Mouse (Mus musculus): ENCODE data around the gene Sh3bp5. TPM values are rescaled to one million over a fixed set of nuclear protein-coding genes. Genes with fewer than 3 reads are reported as not detected.

Sh3bp5 gene
- polyA plus RNA-seq, 1 experiment from 2014 or later, result 26.7 TPM

DNA sequence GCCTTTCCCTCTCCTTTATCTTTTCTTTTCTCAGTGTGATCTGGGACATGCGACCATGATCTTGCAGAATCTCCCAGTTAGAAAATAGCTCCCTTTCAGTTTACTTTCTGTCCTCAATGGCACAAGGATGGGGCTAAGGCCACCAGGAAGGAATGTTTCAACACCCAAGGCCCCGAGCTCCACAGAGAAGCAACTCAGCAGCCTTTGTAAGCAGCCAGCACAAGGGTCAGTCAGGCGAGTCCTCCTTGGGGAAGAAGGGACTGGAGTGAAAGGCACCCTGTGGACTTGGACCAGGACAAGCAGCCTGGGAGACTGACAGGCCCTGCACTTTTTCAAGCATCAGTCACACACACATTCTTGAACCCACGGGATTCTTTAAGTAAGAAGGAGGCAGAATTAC is 16.6 kb downstream of the Sh3bp5 start:
- Histone ChIP-seq H3K36me3 (ENCODE audit: control insufficient read depth, insufficient read depth, low read length) (no peaks in the 10 kb centered on the region), H3K9ac (ENCODE audit: low read length) (no peak overlapping the region), H3K27ac (replicated peaks; ENCODE audit: low read depth, low read length) (no peak overlapping the region), H3K4me1 (ENCODE audit: control insufficient read depth, insufficient read depth, low read length) (peaks cover 2% of the 10 kb centered on the region; the same call in 1 of the 2 replicates), H3K4me3 (ENCODE audit: low read depth, low read length) (no peak overlapping the region), H3K27me3 (ENCODE audit: control insufficient read depth, insufficient read depth, low read length) (no peaks in the 10 kb centered on the region), H3K9me3 (ENCODE audit: control insufficient read depth, low read length) (no peaks in the 10 kb centered on the region), H3K4me2 (ENCODE audit: low read depth, severe bottlenecking) (no peak overlapping the region)
- ATAC-seq (ENCODE audit: insufficient number of reproducible peaks, low FRiP score, low TSS enrichment, low read depth) (no peak), DNase-seq (ENCODE audit: low spot score) (no peak)
- WGBS, result 57% methylated on average over 4 of the region's 4 CpGs

DNA sequence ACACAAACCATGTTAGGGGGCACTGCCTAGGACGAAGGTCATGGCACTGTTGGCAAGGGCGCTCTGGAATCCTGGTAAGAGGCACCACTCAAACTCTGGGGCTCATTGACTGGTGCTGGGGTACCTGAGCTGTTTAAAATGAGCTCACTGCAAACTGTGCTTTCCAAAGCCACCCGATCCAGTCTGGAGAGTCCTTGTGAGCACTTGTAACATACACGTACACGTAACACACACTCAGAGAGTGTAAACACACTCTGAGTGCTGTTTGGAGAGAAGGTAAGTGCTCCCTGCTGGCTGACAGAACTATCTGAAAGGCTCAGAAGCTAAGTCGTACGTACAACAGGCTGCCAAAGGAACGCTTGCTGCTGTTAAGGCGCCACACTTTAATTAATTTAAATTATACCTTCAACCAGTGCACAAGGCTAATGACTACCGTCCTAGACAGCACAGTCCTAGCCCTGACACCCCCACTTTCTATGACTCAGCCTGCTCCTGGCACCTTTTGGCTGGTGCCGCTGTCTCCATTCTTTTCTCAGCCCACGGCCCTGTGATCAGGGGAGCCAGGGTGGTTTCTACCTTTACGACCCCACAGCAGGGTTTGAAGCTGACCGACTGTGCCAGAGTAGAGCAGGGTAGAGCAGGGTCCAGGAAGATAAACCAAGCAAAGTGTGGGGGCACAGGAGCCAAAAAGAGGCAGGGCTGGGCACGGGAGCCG is 18.9 kb downstream of the Sh3bp5 start:
- Histone ChIP-seq H3K4me1 (ENCODE audit: control insufficient read depth, insufficient read depth, low read length) (peaks cover 2% of the 10 kb centered on the region), H3K27me3 (ENCODE audit: control insufficient read depth, insufficient read depth, low read length) (no peaks in the 10 kb centered on the region), H3K9ac (ENCODE audit: low read length) (no peak overlapping the region), H3K9me3 (ENCODE audit: control insufficient read depth, low read length) (no peaks in the 10 kb centered on the region), H3K27ac (replicated peaks; ENCODE audit: low read depth, low read length) (no peak overlapping the region), H3K36me3 (ENCODE audit: control insufficient read depth, insufficient read depth, low read length) (no peaks in the 10 kb centered on the region), H3K4me2 (ENCODE audit: low read depth, severe bottlenecking) (no peak overlapping the region), H3K4me3 (ENCODE audit: low read depth, low read length) (no peak overlapping the region)
- WGBS, result 67% methylated on average over 16 of the region's 16 CpGs
- DNase-seq (ENCODE audit: low spot score) (no peak), ATAC-seq (ENCODE audit: insufficient number of reproducible peaks, low FRiP score, low TSS enrichment, low read depth) (no peak)

DNA sequence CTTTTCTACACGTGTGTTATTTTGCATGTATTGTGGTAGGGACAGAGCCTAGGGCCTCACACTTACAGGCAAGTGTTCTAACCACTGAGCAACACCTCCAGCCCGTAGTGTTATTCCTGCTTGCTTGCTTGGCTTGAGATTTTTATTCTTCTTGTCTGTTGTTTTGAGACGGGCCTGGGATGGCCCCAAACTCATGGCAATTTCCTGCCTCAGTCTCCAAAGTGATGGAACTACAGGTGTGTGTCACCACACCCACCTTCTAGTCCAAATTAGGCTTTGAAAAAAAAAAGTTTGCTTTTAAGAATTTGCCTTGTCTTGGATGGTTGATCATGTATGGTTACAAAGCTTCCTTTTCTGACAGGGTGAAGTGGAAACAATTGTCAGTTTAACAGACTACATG is 19.5 kb downstream of the Sh3bp5 start:
- 76% methylated on average over 3 of the region's 3 CpGs for WGBS
- Histone ChIP-seq H3K4me1 (ENCODE audit: control insufficient read depth, insufficient read depth, low read length) (peaks cover 2% of the 10 kb centered on the region), H3K36me3 (ENCODE audit: control insufficient read depth, insufficient read depth, low read length) (no peaks in the 10 kb centered on the region), H3K27me3 (ENCODE audit: control insufficient read depth, insufficient read depth, low read length) (no peaks in the 10 kb centered on the region), H3K9me3 (ENCODE audit: control insufficient read depth, low read length) (no peaks in the 10 kb centered on the region), H3K27ac (replicated peaks; ENCODE audit: low read depth, low read length) (no peak overlapping the region), H3K4me2 (ENCODE audit: low read depth, severe bottlenecking) (no peak overlapping the region), H3K9ac (ENCODE audit: low read length) (no peak overlapping the region), H3K4me3 (ENCODE audit: low read depth, low read length) (no peak overlapping the region)
- ATAC-seq (ENCODE audit: insufficient number of reproducible peaks, low FRiP score, low TSS enrichment, low read depth) (no peak), DNase-seq (ENCODE audit: low spot score) (no peak)

DNA sequence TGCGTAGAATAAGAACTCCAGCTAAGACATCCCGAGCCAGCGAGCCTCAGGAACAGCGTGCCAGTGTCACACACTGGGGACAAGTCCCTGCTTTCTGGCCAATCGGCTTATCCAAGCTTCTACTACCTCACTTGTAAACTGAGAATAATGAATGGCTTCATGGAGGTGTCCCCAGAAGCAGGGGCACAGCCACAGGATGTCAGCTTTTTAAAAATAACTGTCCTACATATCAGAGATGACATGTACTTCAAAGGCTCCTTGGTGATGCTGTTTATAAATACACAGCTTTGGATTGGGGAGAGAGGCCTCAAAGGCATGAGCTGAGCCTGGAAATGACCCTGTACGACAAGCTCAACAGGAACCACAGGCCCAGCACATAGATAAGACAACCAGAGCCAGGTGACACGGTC is 20.9 kb downstream of the Sh3bp5 start:
- Histone ChIP-seq H3K27ac (replicated peaks; ENCODE audit: low read depth, low read length) (no peak overlapping the region), H3K27me3 (ENCODE audit: control insufficient read depth, insufficient read depth, low read length) (no peaks in the 10 kb centered on the region), H3K36me3 (ENCODE audit: control insufficient read depth, insufficient read depth, low read length) (no peaks in the 10 kb centered on the region), H3K9me3 (ENCODE audit: control insufficient read depth, low read length) (no peaks in the 10 kb centered on the region), H3K4me3 (ENCODE audit: low read depth, low read length) (no peak overlapping the region), H3K9ac (ENCODE audit: low read length) (no peak overlapping the region), H3K4me2 (ENCODE audit: low read depth, severe bottlenecking) (no peak overlapping the region), H3K4me1 (ENCODE audit: control insufficient read depth, insufficient read depth, low read length) (peaks cover 2% of the 10 kb centered on the region)
- 57% methylated on average over 7 of the region's 7 CpGs for WGBS
- ATAC-seq (ENCODE audit: insufficient number of reproducible peaks, low FRiP score, low TSS enrichment, low read depth) (no peak), DNase-seq (ENCODE audit: low spot score) (no peak)

DNA sequence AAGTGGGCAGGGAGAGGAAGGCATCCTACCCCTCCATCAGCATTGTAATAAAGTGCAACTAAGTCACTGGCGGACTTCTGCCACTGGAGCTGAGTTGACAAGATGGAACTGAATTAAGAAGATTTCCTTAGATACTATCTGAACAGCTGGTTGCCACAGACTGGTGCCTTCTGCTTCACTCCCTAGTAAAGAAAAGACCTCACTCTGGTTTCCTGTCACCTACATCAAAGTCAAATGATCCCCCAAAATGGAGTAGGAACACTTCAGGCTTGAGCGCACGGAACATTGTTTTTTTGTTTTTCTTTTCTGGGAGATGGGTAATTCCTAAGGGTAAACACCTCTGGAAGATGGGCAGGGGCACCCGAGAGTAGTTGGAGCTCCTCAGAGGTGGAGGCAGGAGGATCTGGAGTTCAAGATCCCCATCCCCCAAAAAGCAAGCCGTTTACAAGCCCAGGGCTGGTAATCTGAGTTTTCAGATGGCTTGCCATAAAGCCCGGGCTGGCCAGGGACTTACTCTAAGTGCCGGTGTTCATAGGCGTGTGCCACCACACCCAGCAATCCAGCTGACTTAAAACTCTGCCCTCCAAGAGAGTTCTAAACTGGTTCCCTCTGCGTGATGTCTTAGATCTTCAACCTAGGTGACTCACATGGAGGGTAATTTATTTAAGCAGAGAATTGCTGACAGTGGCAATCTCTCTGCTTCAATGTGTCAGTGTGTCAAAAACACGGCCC is 21.5 kb downstream of the Sh3bp5 start:
- no peak for DNase-seq (ENCODE audit: low spot score)
- Histone ChIP-seq H3K27me3 (ENCODE audit: control insufficient read depth, insufficient read depth, low read length) (no peaks in the 10 kb centered on the region), H3K4me2 (ENCODE audit: low read depth, severe bottlenecking) (no peak overlapping the region), H3K9ac (ENCODE audit: low read length) (no peak overlapping the region), H3K4me3 (ENCODE audit: low read depth, low read length) (no peak overlapping the region), H3K36me3 (ENCODE audit: control insufficient read depth, insufficient read depth, low read length) (no peaks in the 10 kb centered on the region), H3K9me3 (ENCODE audit: control insufficient read depth, low read length) (no peaks in the 10 kb centered on the region), H3K4me1 (ENCODE audit: control insufficient read depth, insufficient read depth, low read length) (peaks cover 2% of the 10 kb centered on the region), H3K27ac (replicated peaks; ENCODE audit: low read depth, low read length) (no peak overlapping the region)
- ATAC-seq (ENCODE audit: insufficient number of reproducible peaks, low FRiP score, low TSS enrichment, low read depth), result no peak
- 55% methylated on average over 10 of the region's 10 CpGs for WGBS

DNA sequence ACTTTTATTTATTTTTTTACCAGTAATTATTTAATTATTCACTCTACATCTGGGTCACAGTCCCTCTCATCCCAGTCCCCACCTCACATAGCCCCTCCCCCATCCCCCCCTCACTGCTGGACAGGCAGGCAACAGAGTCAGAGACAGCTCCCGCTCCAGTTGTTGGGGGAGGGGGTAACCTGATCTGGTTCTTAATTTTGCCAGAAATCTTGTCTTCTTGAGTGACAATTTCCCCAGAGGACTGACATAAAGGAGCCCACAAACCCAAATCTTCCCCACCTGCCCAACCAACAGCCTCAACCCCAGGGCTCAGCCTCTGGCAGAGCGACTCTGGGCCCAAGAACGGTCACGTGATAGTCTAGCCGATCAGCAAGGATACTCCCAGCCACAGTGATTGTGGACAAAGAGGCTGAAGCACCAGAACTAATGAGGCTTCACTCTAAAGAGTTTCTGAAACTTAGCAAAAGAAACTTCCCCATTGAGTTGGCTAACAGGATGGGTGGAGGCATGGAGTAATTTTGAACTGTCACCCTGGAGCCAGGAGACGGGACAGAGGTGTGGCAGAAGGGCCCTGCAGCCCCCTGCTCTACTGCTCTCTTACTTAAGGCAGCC is 22.3 kb downstream of the Sh3bp5 start:
- no peak for DNase-seq (ENCODE audit: low spot score)
- Histone ChIP-seq H3K9ac (ENCODE audit: low read length) (no peak overlapping the region), H3K4me1 (ENCODE audit: control insufficient read depth, insufficient read depth, low read length) (no peaks in the 10 kb centered on the region; the same call in none of the 2 replicates), H3K9me3 (ENCODE audit: control insufficient read depth, low read length) (no peaks in the 10 kb centered on the region), H3K4me3 (ENCODE audit: low read depth, low read length) (no peak overlapping the region), H3K36me3 (ENCODE audit: control insufficient read depth, insufficient read depth, low read length) (no peaks in the 10 kb centered on the region), H3K4me2 (ENCODE audit: low read depth, severe bottlenecking) (no peak overlapping the region), H3K27me3 (ENCODE audit: control insufficient read depth, insufficient read depth, low read length) (no peaks in the 10 kb centered on the region), H3K27ac (replicated peaks; ENCODE audit: low read depth, low read length) (no peak overlapping the region)
- WGBS, result 60% methylated on average over 6 of the region's 6 CpGs
- no peak for ATAC-seq (ENCODE audit: insufficient number of reproducible peaks, low FRiP score, low TSS enrichment, low read depth)

DNA sequence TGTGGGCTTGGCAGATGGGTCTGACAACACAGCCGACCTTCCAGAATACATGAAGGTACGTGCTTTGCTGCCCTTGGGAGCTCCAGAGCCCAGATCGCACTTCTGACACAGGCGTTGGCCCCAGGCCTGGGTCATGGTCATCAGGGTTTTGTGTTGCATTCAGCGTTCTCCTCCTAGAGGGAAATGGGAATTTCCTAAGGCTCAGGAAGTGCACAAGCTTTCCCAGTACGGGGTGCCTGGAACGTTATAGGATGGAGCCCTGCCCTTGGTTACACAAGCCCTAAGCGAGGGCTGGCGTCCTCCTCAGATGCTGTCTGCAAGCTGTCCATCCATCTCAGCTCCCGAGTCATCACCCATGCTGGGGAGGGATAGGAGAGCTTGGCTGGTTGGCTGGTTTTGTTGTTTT is 23.2 kb downstream of the Sh3bp5 start:
- Histone ChIP-seq H3K4me1 (ENCODE audit: control insufficient read depth, insufficient read depth, low read length) (peaks cover 6% of the 10 kb centered on the region), H3K27ac (replicated peaks; ENCODE audit: low read depth, low read length) (no peak overlapping the region)
- WGBS, result 85% methylated on average over 10 of the region's 10 CpGs

DNA sequence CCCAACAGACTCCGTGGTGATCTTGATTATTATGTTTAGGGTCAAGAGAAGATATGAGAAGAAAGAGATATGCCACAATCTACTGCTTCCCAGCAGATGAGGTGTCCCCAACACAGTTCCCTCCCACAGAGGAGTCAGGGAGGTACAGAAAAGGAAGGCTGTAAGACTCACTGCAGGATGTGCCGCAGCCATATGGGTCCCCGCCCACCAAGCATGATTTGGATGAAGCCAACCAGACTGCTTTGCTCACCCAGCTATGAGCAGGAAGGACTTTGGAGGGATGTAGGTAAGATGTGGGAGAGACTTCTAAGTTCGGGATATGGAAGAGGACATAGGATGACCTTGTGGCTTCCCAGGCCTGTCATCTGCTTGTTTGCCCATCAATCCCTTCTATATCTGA is 25.1 kb downstream of the Sh3bp5 start:
- no peak for ATAC-seq (ENCODE audit: insufficient number of reproducible peaks, low FRiP score, low TSS enrichment, low read depth)
- Histone ChIP-seq H3K27me3 (ENCODE audit: control insufficient read depth, insufficient read depth, low read length) (no peaks in the 10 kb centered on the region), H3K9ac (ENCODE audit: low read length) (no peak overlapping the region), H3K27ac (replicated peaks; ENCODE audit: low read depth, low read length) (no peak overlapping the region), H3K4me1 (ENCODE audit: control insufficient read depth, insufficient read depth, low read length) (peaks cover 8% of the 10 kb centered on the region), H3K36me3 (ENCODE audit: control insufficient read depth, insufficient read depth, low read length) (no peaks in the 10 kb centered on the region), H3K9me3 (ENCODE audit: control insufficient read depth, low read length) (no peaks in the 10 kb centered on the region), H3K4me2 (ENCODE audit: low read depth, severe bottlenecking) (no peak overlapping the region), H3K4me3 (ENCODE audit: low read depth, low read length) (no peak overlapping the region)
- 85% methylated on average over 4 of the region's 4 CpGs for WGBS
- no peak for DNase-seq (ENCODE audit: low spot score)

More for the DNA sequence above, 23.2 kb downstream of the Sh3bp5 start:
- Histone ChIP-seq H3K4me2 (ENCODE audit: low read depth, severe bottlenecking) (no peak overlapping the region), H3K36me3 (ENCODE audit: control insufficient read depth, insufficient read depth, low read length) (no peaks in the 10 kb centered on the region), H3K9me3 (ENCODE audit: control insufficient read depth, low read length) (no peaks in the 10 kb centered on the region), H3K9ac (ENCODE audit: low read length) (no peak overlapping the region), H3K27me3 (ENCODE audit: control insufficient read depth, insufficient read depth, low read length) (no peaks in the 10 kb centered on the region), H3K4me3 (ENCODE audit: low read depth, low read length) (no peak overlapping the region)
- DNase-seq (ENCODE audit: low spot score) (no peak), ATAC-seq (ENCODE audit: insufficient number of reproducible peaks, low FRiP score, low TSS enrichment, low read depth) (no peak)

Data from limb, embryonic 11.5 days (tissue).